ENCODE assay signal across 8 mouse cellular contexts in genomic region chr6:119396309-119396634, GRCm38 (mm10). TPM values are rescaled to one million over a fixed set of nuclear protein-coding genes. Genes with fewer than 3 reads are reported as not detected.
DNase-seq lines count a peak whose midpoint lies in the region; ATAC-seq lines count a peak whose summit lies in the region.

No protein-coding gene starts in this region.

- no peaks in the 10 kb centered on the region for H3K36me3 ChIP-seq in forebrain, embryonic 11.5 days (ENCODE audit: control insufficient read depth, insufficient read depth, low read length)

- H3K4me3 ChIP-seq in forebrain, embryonic 11.5 days (ENCODE audit: low read depth, low read length), result no peak overlapping the region

- DNase-seq in right cerebral cortex, adult 18-20 months, result peak; percentile 13
- DNase-seq in right cerebral cortex, postnatal 4 days, result no peak
- peak; percentile 80 for DNase-seq in gastrocnemius, adult 18-20 months (ENCODE audit: low spot score)
- DNase-seq in kidney, adult 8-10 months, result peak; percentile 53 to 64
- DNase-seq in lung, postnatal 4 days, result peak; percentile 81 to 87
- DNase-seq in thymus, adult 18-20 months, result peak; percentile 63 to 70
- DNase-seq in forebrain, embryonic 11.5 days (ENCODE audit: low spot score), result no peak
- no peak for DNase-seq in cerebellum, adult 9-10 months

- no peaks in the 10 kb centered on the region for H3K9me3 ChIP-seq in forebrain, embryonic 11.5 days (ENCODE audit: control insufficient read depth, low read length)

- no peaks in the 10 kb centered on the region for H3K4me1 ChIP-seq in forebrain, embryonic 11.5 days (replicated peaks; ENCODE audit: control insufficient read depth, insufficient read depth, low read length)

- no peak overlapping the region for H3K4me2 ChIP-seq in forebrain, embryonic 11.5 days (ENCODE audit: low read depth, low read length, severe bottlenecking)

- WGBS in forebrain, embryonic 11.5 days, result 75% methylated on average over 5 of the region's 5 CpGs

- no peak for ATAC-seq in forebrain, embryonic 11.5 days (replicated peaks; ENCODE audit: low FRiP score)

- H3K9ac ChIP-seq in forebrain, embryonic 11.5 days (ENCODE audit: low read length), result no peak overlapping the region

- H3K27ac ChIP-seq in forebrain, embryonic 11.5 days (ENCODE audit: low read depth, low read length), result no peak overlapping the region

- H3K27me3 ChIP-seq in forebrain, embryonic 11.5 days (ENCODE audit: control insufficient read depth, insufficient read depth, low read length), result no peaks in the 10 kb centered on the region

RNA-seq across cellular contexts. Expression of gene Adipor2, which starts 21.2 kb away (rescaled TPM):
- 10 to 100 TPM; 89.2 to 93.1 TPM for total RNA-seq in gastrocnemius, adult 18-20 months (2021)
- 19.9 and 20.6 TPM in 2 replicates for polyA plus RNA-seq in forebrain, embryonic 11.5 days (2014; fragmentation: Nextera tagmentation; extraction: Ambion mirVana)

Comparison
In these comparisons a context has a peak if more than half of its experiments do, and no peak if none do; other contexts are left out.
1. DNase-seq: peak in right cerebral cortex, adult 18-20 months (single experiment), gastrocnemius, adult 18-20 months (single experiment), kidney, adult 8-10 months (2 of 2), lung, postnatal 4 days (2 of 2) and thymus, adult 18-20 months (2 of 2); none in right cerebral cortex, postnatal 4 days (single experiment), forebrain, embryonic 11.5 days (single experiment) and cerebellum, adult 9-10 months (single experiment).